Mouse (Mus musculus) thymus, adult 2 months (tissue): ENCODE measurements around the gene Polr2b.

Experiments used
- CTCF ChIP-seq: fragments of 200-500 bp; IDR thresholded peaks from 2 replicates; pipeline ENCODE4 v1.5.1; 2012; ENCODE audit warnings: mild to moderate bottlenecking, control low read depth, low read length, moderate library complexity, borderline replicate concordance; ENCODE audit not compliant: control insufficient read depth, poor library complexity, insufficient read depth; ENCODE audit errors: extremely low read depth
- POLR2A ChIP-seq: fragments of 200-500 bp; IDR thresholded peaks from 2 replicates; pipeline ENCODE4 v1.6.1; 2012; ENCODE audit warnings: mild to moderate bottlenecking, low read length, control low read depth, moderate library complexity; ENCODE audit not compliant: control insufficient read depth, poor library complexity, insufficient read depth; ENCODE audit errors: extremely low read depth

DNA sequence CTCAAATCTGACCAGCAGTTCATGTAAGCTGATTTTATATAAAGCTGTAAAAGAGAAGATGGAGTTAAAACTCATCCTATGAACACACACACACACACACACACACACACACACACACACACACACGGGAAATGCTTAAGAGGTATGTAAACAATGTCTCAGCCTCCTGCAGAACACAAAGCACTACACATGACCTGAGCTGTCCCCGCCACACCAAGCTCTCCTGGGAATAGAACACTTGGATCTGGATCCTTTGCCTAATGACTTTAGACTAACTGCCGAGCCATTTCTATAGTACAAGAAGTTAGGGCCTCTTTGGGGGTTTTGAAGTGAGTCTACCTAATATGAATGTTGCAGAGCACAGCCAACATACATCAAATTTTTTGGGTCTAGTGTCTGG lies 52.2 kb downstream of the Polr2b start:
- TF ChIP-seq CTCF (no peak), POLR2A (no peak)
